Mouse (Mus musculus) lung, postnatal 14 days (tissue): ENCODE data around the gene Ggt7.
"Not testable (repeated sequence)": the region's sequence is repeated elsewhere in the genome, so short reads cannot be mapped to it uniquely, and the experiment has no call there.

Experiments
- DNase-seq: peaks from one replicate; pipeline ENCODE4 v3.0.0; 2021

The Ggt7 gene

DNA sequence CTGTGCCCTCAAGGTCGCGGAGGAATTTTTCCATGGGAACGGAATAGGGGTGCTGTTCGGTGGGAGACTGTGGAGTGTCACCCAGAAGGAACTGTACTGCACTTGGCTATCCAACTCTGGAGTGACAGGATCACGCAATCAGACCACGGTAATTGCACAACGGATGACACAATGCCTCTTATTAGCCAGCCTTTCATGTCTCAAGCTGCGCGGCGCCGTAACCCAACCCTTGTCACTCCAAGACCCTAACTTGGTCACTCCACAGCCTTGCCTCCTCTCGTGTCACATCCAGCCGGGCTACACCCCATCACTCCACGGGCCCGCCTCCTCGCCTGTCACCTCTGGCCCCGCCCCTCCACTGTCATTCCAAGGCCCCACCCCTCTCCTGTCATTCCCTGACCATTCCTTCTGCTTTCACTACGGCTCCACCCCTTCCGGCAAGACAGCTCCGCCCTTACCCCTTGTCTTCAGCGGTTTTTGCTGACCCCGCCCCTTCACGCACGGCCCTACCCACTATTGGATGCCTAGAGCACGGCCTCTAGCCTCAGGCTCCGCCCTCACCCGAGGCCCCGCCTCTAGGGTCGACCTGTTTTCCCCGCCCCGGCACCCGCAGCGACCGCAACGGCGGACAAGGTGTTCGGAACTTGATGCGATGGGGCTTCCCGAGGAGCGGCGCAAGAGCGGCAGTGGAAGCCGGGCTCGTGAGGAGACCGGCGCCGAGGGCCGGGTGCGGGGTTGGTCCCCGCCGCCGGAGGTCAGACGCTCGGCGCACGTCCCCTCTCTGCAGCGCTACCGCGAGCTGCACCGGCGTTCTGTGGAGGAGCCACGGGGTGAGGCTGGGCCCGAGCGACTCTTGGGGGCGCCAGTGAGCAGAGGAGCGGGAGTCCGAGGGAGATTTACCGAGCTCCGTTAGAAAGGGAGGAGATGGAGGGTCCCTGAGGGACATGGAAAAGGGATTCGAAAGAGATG lies at the start of gene Ggt7, which contains the start of gene Acss2:
Gene Ggt7 (minus strand): TSS at position 783 of the 969 bp plus-strand sequence.
Gene Acss2 (plus strand): TSS at position 494 of the 969 bp plus-strand sequence.
- peak; percentile 98 for DNase-seq

DNA sequence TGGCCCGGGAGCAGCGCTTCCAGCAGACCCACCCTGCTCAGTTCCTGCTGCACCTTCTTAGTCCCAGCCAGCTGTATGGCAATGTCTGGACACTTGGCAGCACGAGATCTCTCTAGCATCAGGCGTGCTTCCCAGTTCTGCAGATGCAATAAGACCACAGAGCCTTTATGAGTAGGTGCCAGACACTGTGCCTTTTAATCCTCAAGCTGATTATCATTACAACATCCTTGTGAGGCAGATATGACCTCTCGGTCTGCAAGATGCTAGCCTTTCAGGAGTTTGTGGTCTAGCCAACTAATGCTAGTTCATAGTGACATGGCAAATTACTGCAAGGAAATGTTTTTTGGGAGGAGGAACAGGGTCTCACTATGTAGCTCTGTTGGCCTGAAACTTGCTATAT lies 49.7 kb upstream of the Ggt7 start:
- DNase-seq: no peak

DNA sequence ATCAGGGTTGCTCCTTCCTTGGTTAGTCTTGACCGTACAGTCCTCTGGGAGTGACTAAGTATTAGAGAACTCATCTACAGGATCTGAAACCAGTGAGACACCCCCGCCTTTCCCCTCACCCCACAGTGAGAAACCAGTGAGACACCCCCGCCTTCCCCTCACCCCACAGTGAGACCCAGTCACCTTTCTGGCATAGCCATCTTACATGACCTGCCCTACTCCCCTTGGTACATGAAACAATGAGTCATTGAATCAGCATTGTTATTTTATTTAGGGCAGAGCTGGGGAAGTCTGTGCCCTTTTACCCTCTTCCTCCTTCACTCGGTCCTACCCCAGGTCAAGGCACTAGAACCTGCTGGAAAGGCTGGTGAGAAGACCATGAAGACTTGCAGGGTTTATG lies 44.9 kb upstream of the Ggt7 start:
- no peak for DNase-seq

DNA sequence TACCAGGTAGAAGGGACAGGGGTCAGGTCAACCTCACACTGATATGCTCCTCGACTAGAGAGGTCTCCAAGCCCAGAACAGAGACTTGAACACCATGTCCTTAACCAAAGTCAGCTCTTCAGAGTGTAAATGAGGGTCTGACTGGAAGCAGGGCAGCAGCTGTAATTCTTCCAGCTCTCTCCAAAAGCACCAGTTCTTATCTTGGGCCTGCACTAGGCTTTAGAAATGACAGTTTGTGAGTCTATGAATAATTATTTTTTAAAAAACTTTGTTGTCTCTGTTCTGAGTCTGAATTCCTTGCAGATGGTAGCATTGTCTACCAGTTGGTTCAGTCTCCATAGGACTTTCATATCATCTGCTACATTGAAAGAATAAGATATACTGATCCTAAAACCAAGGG lies 44.2 kb upstream of the Ggt7 start:
- no peak for DNase-seq

DNA sequence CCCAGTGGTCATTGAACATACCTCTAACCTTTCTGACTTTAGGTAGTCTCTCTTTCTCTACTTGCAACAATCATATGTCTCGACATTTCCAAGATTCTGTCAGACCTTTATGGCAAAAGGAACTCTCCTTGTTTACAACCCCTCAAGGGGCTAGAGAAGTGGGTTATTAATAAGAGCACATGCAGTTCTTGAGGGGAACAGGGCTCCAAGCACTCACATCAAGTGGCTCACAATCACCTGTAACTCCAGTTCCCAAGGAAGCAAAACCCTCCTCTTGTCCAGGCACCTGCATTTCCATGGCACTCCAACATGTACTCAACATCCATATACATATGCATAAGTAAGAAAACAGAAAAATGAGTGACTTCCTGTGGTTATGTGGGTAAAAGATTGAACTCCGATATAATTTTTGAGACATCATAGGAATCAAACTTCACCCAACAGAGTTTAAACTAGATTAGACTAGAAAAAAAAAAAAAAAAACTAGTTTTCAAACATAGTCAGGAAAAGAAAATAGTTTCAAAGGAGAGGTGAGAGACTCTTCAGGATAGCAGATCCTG lies 36.5 kb upstream of the Ggt7 start:
- no peak for DNase-seq

DNA sequence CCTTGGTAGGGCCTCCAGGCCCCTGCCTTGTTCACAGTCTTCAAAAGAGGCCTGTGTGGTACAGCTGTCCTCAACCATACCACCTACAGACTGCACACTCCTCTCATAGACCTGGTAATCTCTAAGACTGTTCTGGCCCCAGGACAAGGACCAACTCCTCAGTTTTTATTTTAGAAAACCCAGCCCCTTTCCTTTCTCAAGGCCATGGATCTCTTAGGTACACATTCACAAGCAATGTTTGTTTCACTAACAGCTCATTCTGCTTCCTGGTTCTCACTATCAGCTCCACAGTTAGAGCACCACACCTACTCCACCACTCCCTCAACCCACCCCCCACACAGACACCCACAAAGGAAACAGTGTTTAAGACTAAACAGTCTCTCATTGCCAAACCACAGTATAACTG lies 34.9 kb upstream of the Ggt7 start:
- no peak for DNase-seq

DNA sequence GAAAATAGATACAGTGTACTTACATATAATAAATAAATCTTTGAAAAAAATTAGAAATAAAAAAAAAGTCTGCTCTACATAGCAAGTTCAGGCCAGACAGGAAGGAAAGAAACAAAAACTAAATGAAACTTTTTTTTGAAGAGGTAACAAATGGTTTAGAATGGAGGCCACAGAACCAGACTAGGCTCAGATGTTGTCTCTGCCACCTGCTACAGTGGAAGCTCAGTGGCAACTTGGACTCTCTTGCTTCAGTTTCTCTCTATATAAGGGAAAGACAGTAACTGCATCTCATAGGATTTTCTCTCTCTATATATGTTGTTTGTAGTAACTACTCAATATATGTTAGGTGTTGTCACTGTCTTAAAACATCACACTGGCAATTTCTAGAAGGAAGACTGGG lies 34.3 kb upstream of the Ggt7 start:
- no peak for DNase-seq

DNA sequence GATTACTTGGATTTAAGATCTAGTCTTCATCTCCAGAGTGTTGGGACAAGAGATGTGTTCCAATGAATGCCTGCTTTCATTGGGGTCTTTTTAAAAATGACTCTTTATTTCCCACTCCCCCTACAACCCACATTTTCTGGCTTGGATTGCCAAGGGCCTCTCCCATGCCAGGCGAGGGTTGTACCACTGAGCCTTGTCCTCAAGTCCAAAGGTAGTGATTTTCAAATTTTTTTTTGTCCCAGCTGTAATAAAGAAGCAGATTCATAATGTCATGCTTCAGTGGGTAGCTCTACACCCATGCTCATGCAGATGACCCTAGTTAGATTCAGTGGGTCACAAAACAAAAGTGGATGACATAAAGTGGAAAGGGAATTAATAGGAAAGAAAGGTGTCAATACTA lies 28.9 kb upstream of the Ggt7 start:
- DNase-seq: no peak

DNA sequence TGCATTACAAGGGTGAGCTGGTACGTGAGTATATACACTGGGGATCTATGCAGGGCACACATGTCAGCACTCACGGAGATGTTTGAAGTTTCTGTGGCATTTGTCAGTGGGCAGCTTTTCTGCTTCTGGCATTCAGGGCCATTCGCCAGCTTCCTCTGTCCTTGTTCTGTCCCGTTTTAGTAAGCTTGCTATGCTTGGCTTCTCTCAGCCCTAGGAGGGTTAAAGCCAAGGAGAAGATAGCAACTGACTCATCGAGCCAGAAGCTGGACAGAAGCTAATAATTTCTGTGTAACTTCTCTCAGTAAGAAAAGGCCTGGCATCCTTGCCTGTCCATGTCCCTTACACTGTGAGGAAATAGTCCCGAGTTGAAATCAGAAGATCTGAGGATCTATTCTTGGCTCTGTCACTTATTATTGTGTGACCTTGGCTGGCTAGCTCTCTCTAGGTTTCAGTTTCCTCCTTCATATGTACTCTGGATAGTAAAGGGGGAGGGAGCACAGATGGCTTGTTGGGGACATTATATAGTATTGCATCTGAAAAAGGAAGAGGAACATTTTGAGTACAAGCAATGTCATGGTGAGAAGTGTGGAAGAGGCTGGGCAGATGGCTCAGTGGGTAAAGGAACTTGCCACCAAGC lies 22.9 kb upstream of the Ggt7 start:
- peak; percentile 13 for DNase-seq

DNA sequence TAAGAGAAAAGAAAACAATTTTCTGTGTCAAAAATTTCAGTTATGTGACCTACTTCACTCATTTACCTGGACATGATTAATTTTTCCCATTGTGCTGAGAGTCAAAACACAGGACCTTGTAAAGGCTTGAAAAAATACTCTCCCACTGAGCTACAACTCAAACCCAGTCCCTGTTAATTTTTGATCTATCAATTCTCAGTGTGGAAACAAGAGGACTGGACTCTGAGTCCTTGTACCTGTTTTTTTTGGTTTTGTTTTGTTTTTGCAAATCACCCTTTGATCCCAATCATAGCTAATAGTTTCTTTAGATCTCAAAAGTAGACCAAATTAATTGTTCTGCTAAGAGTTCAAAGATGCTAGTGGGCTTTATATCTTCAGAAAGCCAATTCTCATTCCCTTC lies 21.7 kb upstream of the Ggt7 start:
- no peak for DNase-seq

DNA sequence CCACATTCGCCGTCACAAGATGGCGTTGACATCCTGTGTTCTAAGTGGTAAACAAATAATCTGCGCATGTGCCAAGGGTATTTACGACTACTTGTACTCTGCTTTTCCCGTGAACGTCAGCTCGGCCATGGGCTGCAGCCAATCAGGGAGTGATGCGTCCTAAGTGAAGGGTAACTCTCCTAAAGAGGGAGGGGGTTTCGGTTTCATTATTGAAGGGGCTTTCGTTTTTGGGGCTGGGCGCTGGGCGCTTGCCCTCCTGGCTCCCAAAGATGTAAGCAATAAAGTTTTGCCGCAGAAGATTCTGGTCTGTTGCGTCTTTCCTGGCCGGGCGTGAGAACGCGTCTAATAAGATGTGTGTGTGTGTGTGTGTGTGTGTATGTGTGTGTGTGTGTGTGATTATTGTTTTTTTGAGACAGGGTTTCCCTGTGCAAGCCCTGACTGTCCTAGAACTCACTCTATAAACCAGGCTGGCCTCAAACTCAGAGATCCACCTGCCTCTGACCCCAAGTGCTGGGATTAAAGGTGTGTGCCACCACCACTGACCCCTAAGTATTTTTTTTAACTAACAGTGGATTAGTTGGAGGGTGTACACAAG lies 20.5 kb upstream of the Ggt7 start:
- DNase-seq: not testable (repeated sequence)

DNA sequence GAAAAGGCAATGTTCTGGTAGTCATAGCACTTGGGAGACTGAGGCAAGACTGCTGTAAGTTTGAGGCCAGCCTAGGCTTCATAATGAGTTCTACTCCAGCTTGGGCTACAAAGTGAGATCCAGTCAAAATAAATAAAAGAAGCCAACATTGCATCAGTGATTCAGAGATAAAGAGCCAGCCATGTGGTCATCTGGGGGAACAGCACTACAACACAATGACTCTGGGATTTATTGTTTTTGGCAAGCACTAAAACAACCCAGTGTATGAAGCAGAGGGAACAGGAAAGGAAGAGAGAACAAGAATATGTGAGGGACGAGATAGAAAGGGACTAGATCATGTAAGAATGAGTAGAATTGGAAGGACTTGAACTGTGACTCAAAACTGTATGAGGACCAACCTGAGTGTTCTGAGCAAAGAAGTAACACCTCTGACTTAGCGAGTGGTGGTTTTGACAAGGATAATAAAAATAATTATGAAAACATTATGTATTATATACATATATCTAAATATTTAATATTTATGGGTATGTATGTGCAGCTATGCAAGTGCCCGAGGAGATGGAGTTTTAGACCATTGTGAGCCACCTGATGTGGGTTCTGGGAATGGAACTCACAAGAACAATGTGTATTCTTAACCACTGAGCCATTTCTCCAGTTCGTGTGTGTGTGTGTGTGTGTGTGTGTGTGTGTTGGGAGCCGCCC lies 19.9 kb upstream of the Ggt7 start:
- DNase-seq: no peak

DNA sequence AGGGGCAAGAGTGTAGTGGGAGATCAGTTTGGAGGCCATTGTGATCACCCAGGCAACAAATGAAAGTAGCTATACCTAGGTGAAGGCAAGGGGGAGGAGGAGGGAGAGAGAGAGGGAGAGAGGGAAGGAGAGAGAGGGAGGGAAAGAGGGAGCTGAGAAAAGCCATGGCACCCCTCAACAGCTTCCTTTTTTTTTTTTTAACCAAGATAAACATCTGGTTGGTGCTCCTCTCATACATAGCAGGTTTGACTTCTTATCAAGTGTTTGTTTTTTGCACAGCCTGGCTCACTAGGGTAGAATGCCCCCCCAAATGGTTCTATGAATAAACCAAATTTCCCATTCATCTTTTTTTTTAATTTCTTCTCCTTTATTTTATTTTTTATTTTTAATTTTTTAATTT lies 18.3 kb upstream of the Ggt7 start:
- DNase-seq: no peak

DNA sequence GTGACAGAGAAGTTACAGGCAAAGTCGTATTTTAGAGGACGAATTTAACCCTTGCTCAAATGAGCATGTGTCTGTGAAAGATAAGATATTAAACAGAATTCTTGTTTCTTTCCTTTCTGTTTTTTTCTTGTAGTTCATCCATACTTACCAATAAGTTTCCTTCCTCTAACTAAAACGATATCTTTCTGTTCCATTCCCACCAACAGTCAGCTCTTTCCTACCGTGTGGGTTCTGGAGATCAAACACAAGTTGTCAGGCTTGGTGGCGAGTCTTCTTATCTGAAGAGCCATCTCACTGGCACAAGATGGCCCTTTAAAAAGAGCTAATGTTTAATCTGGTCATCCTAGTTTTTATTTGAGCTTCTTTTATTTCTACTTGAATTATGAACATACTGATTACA lies 9.3 kb upstream of the Ggt7 start:
- DNase-seq: no peak

DNA sequence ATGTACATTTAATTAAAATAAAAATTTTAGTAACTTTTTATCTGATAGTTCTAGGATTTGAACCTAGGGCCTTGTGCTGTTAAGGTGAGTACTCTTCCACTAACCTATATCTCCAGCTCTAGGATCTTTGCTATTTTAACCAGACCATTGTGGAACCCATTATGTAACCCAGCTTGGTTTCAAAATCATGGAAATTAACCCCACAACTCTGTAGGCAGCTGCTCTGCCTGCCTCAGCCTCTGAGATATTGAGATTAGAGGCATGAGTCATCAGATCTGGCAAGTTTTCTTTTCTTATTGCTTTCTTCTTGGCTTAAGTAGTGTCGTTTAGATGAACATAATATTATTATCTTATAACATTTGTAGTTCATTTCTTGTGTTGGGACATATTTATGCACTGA lies 6.3 kb upstream of the Ggt7 start:
- no peak for DNase-seq

DNA sequence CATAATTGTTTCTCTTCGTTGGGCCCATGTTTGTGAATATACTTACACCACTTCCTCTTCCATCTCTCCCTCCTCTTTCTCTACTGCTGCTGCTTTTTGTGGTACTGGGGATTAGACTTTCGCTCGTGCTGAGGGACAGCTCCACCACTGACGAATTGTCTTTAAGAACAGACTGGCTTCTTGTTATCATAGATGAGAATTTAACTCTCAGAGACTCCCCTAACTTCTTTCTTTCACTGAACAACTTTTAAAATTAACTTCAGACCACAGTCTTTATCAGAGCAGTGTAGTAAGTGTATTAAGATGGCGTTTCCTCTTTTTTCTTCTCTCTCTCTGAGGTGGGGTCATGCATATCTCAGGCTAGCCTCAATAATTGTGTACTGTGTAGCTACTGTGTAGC lies 5.7 kb upstream of the Ggt7 start:
- DNase-seq: no peak

DNA sequence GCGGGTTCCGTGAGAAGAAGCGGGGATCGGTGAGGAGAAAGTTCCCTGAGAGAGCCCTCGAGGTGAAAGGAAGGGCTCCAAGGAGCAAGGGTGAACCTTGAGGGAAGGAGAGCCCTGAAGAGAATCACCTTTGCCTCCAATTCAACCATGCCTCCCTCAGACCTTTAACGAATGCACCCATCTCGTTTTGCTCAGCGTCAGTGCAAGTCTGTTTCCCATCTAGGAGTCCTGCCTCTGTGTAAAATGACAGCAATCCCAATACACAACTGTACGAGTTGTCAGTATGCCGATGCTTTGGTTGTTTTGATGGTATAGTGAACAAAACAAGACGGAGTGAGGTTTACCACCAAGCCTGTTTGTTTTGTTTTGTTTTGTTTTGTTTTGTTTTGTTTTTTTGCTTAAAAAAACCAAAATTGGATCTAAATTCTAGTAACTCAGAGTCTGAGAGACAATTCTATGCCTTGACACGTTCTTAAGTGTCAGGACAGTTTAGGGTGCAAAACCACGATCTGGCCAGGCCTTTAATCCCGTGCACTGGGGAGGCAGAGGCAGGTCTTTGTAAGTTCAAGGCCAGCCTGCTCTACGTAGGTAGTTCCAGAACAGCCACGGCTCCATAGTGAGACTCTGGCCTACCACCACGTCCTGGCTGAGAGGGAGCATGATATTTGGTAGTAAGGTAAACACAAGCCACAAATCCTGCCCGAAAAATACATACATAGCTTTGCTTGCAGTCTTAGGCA lies 664 bp upstream of the Ggt7 start:
- no peak for DNase-seq

DNA sequence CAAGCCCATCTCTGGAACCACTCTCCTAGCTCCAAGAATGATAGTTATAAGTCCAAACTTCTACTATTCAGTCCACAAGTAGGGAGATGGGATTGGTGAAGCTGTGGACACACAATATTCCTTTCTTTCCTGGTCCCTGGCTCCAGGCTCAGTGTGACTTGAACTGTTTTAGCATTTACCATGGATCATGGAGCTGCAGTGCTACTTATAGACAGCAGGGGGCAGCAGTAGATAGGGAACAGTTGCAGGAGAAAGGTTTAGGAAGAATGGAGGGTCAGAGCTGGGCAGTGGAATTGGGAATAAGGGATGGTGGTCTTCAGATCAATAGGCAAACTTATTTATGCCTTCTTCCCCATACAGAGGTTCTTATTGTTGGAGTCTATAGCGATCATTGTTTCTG lies 2.1 kb downstream of the Ggt7 start:
- peak; percentile 77 for DNase-seq

DNA sequence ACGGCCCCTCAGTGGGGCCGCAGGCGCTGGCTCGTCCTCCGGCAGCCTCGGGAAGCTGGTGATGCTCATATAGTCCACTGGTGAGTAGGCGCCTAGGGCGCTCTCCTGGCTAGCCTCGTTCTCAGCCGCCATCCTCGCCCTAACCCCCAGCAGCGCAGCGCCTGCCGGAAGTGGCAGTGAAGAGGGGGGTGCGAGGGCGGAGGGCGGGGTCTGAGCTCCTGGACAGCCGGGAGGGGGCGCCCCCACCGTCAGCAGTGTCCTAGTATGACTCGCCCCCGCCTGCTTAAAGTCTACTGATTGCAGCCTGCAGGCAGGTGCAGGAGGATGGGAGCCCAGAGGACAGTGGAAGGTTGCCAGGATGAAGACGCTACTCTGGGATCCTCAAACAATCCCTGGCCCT lies 3.4 kb downstream of the Ggt7 start:
- peak; percentile 74 for DNase-seq

DNA sequence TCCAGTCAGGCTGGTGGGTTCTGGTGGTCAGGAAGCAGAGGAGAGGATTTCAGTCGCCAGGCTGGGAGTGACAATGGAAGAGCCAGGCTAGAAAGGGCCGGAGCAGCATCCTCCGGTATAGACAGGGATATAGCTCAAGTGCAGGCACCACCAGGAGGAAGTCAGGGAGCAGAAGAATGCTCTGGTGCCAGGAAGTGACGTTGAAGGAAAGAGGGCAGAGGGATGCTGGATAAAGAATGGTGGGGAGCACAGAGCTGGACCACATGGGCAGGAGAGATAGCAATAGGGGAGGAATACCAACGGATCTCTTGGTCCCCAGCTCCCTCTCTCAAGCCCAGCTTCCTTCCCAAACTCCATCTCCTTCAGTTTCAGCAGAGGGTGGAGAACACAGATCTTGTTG lies 4.5 kb downstream of the Ggt7 start:
- DNase-seq: no peak

DNA sequence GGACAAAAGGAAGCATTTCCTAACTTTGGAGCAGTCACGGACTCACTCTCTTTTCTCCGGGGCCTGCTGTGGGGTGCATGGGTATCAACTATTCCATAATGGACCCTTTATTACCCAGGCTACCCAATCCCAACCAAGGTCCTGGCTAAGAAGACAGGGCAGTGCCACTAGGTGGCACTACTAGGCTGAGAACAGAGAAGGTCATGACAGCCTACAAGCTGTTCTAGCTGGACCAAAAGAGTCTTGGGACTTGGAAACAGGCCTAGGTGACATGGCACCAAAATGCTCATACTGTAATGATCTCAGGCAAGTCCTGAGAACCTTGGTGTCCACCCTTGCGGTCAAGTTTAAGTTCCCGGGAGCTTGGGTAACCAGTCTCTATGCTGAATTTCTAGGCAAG lies 5.6 kb downstream of the Ggt7 start:
- DNase-seq: peak; percentile 70
